Mouse (Mus musculus): ENCODE measurements around the gene Gak. TPM values are rescaled to one million over a fixed set of nuclear protein-coding genes. Genes with fewer than 3 reads are reported as not detected.

Gene Gak
- polyA plus RNA-seq, 1 experiment from 2014 or later = 50.6 TPM

- H3K4me2 ChIP-seq (replicated peaks) = peak overlapping the region; percentile 75
- H3K9me3 ChIP-seq = no peaks in the 10 kb centered on the region
- H3K36me3 ChIP-seq = peaks cover 23% of the 10 kb centered on the region
- peaks cover 22% of the 10 kb centered on the region for H3K4me1 ChIP-seq
- peak overlapping the region; percentile 54 for H3K4me3 ChIP-seq
- 0 out of 2 replicates have a peak, but pooled peaks cover 9% of the 10 kb centered on the region for H3K27me3 ChIP-seq
- peak overlapping the region; percentile 80 for H3K9ac ChIP-seq
- H3K27ac ChIP-seq = peak overlapping the region; percentile 87
- 11% methylated on average over 3 of the region's 3 CpGs for WGBS
- ATAC-seq (ENCODE audit: low FRiP score, low read depth) = peak; percentile 30
These were observed 38.9 kb upstream of the Gak start for GRCm38 (mm10) chr5:108668387-108668932.

GRCm38 (mm10) chr5:108667370-108667769 is 37.8 kb upstream of the Gak start:
- WGBS = 61% methylated on average over 2 of the region's 2 CpGs
- Histone ChIP-seq H3K4me2 (replicated peaks) (no peak overlapping the region), H3K36me3 (peaks cover 13% of the 10 kb centered on the region), H3K4me1 (peaks cover 22% of the 10 kb centered on the region), H3K9me3 (no peaks in the 10 kb centered on the region), H3K27ac (no peak overlapping the region), H3K27me3 (0 out of 2 replicates have a peak, but pooled peaks cover 9% of the 10 kb centered on the region), H3K9ac (no peak overlapping the region), H3K4me3 (no peak overlapping the region)
- no peak for ATAC-seq (ENCODE audit: low FRiP score, low read depth)

GRCm38 (mm10) chr5:108665066-108665465 is 35.5 kb upstream of the Gak start:
- no peak for ATAC-seq (ENCODE audit: low FRiP score, low read depth)
- Histone ChIP-seq H3K4me1 (peaks cover 17% of the 10 kb centered on the region), H3K27me3 (0 out of 2 replicates have a peak, but pooled peaks cover 9% of the 10 kb centered on the region), H3K9ac (no peak overlapping the region), H3K4me3 (no peak overlapping the region), H3K4me2 (replicated peaks) (no peak overlapping the region), H3K9me3 (no peaks in the 10 kb centered on the region), H3K36me3 (no peaks in the 10 kb centered on the region), H3K27ac (no peak overlapping the region)
- 41% methylated on average over 3 of the region's 3 CpGs for WGBS

GRCm38 (mm10) chr5:108662772-108663171 is 33.2 kb upstream of the Gak start:
- no peak overlapping the region for H3K27ac ChIP-seq
- no peak for ATAC-seq (ENCODE audit: low FRiP score, low read depth)
- no peak overlapping the region for H3K4me2 ChIP-seq (replicated peaks)
- WGBS = 86% methylated on average over 4 of the region's 4 CpGs
- H3K9ac ChIP-seq = no peak overlapping the region
- peaks cover 4% of the 10 kb centered on the region for H3K36me3 ChIP-seq
- H3K27me3 ChIP-seq = 0 out of 2 replicates have a peak, but pooled peaks cover 9% of the 10 kb centered on the region
- no peak overlapping the region for H3K4me3 ChIP-seq
- no peaks in the 10 kb centered on the region for H3K9me3 ChIP-seq
- H3K4me1 ChIP-seq = peaks cover 14% of the 10 kb centered on the region

GRCm38 (mm10) chr5:108660632-108661268 is 31.2 kb upstream of the Gak start:
- 16% methylated on average over 36 of the region's 36 CpGs for WGBS
- H3K4me3 ChIP-seq = peak overlapping the region; percentile 88
- 0 out of 2 replicates have a peak, but pooled peaks cover 5% of the 10 kb centered on the region for H3K27me3 ChIP-seq
- peaks cover 25% of the 10 kb centered on the region for H3K36me3 ChIP-seq
- peak overlapping the region; percentile 93 for H3K4me2 ChIP-seq (replicated peaks)
- peak; percentile 99 for ATAC-seq (ENCODE audit: low FRiP score, low read depth)
- no peak overlapping the region for H3K27ac ChIP-seq
- peaks cover 14% of the 10 kb centered on the region for H3K4me1 ChIP-seq
- peak overlapping the region; percentile 94 for H3K9ac ChIP-seq
- no peaks in the 10 kb centered on the region for H3K9me3 ChIP-seq

GRCm38 (mm10) chr5:108659698-108660631 is 30.4 kb upstream of the Gak start, which contains the start of gene Idua:
TSS of gene Idua (plus strand) at chr5:108660331.
- peaks cover 14% of the 10 kb centered on the region for H3K4me1 ChIP-seq
- H3K27ac ChIP-seq = no peak within 1 kb of the TSS; the same call in 1 of the 2 replicates
- H3K4me3 ChIP-seq = peak within 1 kb of the TSS; percentile 88
- H3K4me2 ChIP-seq (replicated peaks) = peak within 1 kb of the TSS; percentile 93
- H3K9ac ChIP-seq = peak within 1 kb of the TSS; percentile 94
- 8% methylated on average over 24 of the region's 24 CpGs for WGBS
- H3K27me3 ChIP-seq = 0 out of 2 replicates have a peak, but pooled peaks cover 4% of the 10 kb centered on the region
- peaks cover 32% of the 10 kb centered on the region for H3K36me3 ChIP-seq
- peak; percentile 60 for ATAC-seq (ENCODE audit: low FRiP score, low read depth)
- no peaks in the 10 kb centered on the region for H3K9me3 ChIP-seq

GRCm38 (mm10) chr5:108658611-108659010 is 29.1 kb upstream of the Gak start:
- peak overlapping the region; percentile 39; the same call in 1 of the 2 replicates for H3K9ac ChIP-seq

GRCm38 (mm10) chr5:108657406-108657805 is 27.9 kb upstream of the Gak start:
- H3K4me2 ChIP-seq (replicated peaks) = no peak overlapping the region
- H3K9me3 ChIP-seq = no peaks in the 10 kb centered on the region
- H3K4me3 ChIP-seq = no peak overlapping the region
- H3K27me3 ChIP-seq = no peaks in the 10 kb centered on the region
- peaks cover 58% of the 10 kb centered on the region for H3K36me3 ChIP-seq
- no peak for ATAC-seq (ENCODE audit: low FRiP score, low read depth)
- H3K27ac ChIP-seq = no peak overlapping the region
- WGBS = 78% methylated on average over 5 of the region's 5 CpGs
- peaks cover 14% of the 10 kb centered on the region for H3K4me1 ChIP-seq
- no peak overlapping the region for H3K9ac ChIP-seq

More at GRCm38 (mm10) chr5:108658611-108659010, 29.1 kb upstream of the Gak start:
- no peak for ATAC-seq (ENCODE audit: low FRiP score, low read depth)
- no peak overlapping the region for H3K27ac ChIP-seq
- 89% methylated on average over 1 of the region's 1 CpGs for WGBS
- peaks cover 46% of the 10 kb centered on the region for H3K36me3 ChIP-seq
- H3K27me3 ChIP-seq = no peaks in the 10 kb centered on the region
- peaks cover 14% of the 10 kb centered on the region for H3K4me1 ChIP-seq
- H3K4me3 ChIP-seq = no peak overlapping the region
- H3K4me2 ChIP-seq (replicated peaks) = no peak overlapping the region
- H3K9me3 ChIP-seq = no peaks in the 10 kb centered on the region

- ATAC-seq (ENCODE audit: low FRiP score, low read depth) = no peak
- H3K27ac ChIP-seq = no peak overlapping the region
- peaks cover 66% of the 10 kb centered on the region for H3K36me3 ChIP-seq
- H3K4me3 ChIP-seq = no peak overlapping the region
- no peaks in the 10 kb centered on the region for H3K9me3 ChIP-seq
- H3K27me3 ChIP-seq = no peaks in the 10 kb centered on the region
- H3K9ac ChIP-seq = no peak overlapping the region
- peaks cover 14% of the 10 kb centered on the region for H3K4me1 ChIP-seq
- H3K4me2 ChIP-seq (replicated peaks) = no peak overlapping the region
- 92% methylated on average over 15 of the region's 15 CpGs for WGBS
These were observed 26.5 kb upstream of the Gak start for GRCm38 (mm10) chr5:108655891-108656650.

GRCm38 (mm10) chr5:108655381-108655780 is 25.8 kb upstream of the Gak start:
- Histone ChIP-seq H3K4me2 (replicated peaks) (no peak overlapping the region), H3K9ac (no peak overlapping the region), H3K9me3 (no peaks in the 10 kb centered on the region), H3K4me1 (peaks cover 14% of the 10 kb centered on the region), H3K36me3 (peaks cover 73% of the 10 kb centered on the region), H3K27ac (no peak overlapping the region), H3K27me3 (no peaks in the 10 kb centered on the region), H3K4me3 (no peak overlapping the region)
- 95% methylated on average over 9 of the region's 9 CpGs for WGBS
- no peak for ATAC-seq (ENCODE audit: low FRiP score, low read depth)

- Histone ChIP-seq H3K27me3 (no peaks in the 10 kb centered on the region), H3K4me2 (replicated peaks) (no peak overlapping the region), H3K36me3 (peaks cover 81% of the 10 kb centered on the region), H3K4me3 (no peak overlapping the region), H3K9ac (no peak overlapping the region), H3K27ac (no peak overlapping the region), H3K4me1 (peaks cover 7% of the 10 kb centered on the region), H3K9me3 (no peaks in the 10 kb centered on the region)
- no peak for ATAC-seq (ENCODE audit: low FRiP score, low read depth)
- WGBS = 94% methylated on average over 10 of the region's 10 CpGs
These were observed 25.0 kb upstream of the Gak start for GRCm38 (mm10) chr5:108654444-108654990.

Measured in limb, embryonic 13.5 days (tissue).